Mouse (Mus musculus): ENCODE measurements at regions not wholly inside any gene's neighbourhood (a gene's known extent, or its start where the extent isn't known, plus 50 kb on each side); places are given as distances from the start of the nearest gene placed in this dataset.

DNA sequence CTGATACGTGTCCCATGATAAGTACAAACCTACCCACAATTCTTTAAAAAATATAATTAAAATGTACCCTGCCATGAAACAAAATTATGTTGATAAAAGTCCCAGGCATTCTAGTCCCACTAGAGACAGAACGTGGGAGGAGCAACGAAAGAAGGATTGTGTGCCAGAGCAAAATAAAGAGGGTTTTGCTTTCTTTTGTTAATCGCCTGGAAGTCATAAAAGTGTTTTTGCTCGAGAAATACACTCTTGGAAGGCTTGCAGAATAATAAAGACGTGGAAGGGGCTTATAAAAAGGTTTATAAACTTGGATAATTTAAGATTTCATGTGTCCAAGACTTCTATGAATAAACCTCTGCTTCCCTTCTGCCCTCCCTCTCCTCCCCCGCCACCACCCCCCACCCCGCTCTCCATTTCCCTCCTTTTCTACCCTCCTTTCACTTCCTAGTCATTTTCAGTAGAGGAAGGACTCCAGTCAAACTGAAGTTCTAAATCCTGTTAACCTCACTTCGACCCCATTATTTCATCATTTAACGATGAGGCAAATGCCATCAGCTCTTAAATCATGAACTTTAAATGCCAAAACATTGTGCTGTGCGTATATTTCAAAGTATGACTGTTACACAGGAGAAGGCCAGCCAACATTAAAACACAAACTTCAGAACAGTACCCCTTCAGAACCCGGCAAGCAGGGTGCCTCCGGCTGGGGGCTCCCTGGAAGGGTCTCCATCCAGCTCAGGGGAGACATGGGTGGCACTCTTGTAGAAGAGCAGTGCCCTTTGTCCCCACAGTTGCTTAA is 54.8 kb upstream of the Cep85l start:
- ATAC-seq (ENCODE audit: insufficient number of reproducible peaks, low FRiP score, low TSS enrichment, low read depth): no peak
- peaks cover 19% of the 10 kb centered on the region for H3K4me1 ChIP-seq
- H3K4me3 ChIP-seq (replicated peaks): no peak overlapping the region
- H3K36me3 ChIP-seq: no peaks in the 10 kb centered on the region
- 59% methylated on average over 13 of the region's 13 CpGs for WGBS
- H3K9ac ChIP-seq: no peak overlapping the region
- no peak overlapping the region for H3K27ac ChIP-seq (replicated peaks)
- no peaks in the 10 kb centered on the region for H3K9me3 ChIP-seq (replicated peaks)
- no peak overlapping the region for H3K4me2 ChIP-seq (replicated peaks)
- H3K27me3 ChIP-seq: no peaks in the 10 kb centered on the region

DNA sequence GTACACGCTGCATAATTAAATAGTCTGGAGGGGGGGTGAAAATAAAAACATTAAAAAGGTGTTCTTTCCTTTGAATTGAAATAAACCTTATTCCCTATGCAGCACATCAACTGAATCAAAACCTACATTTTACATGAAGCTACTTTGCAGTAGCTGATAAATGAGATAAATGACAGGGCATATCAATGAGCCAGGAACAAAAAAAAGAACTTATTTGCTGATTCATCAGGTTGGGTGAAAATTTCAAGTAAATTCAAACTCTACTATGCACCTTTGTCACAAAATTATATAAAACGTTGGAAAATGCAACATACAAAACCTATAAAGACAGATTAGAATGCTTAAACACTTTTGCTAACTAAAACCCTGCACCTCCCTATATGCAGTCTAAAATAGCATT is 53.0 kb upstream of the Cep85l start:
- no peaks in the 10 kb centered on the region for H3K27me3 ChIP-seq
- H3K9me3 ChIP-seq (replicated peaks): no peaks in the 10 kb centered on the region
- H3K9ac ChIP-seq: no peak overlapping the region
- no peak overlapping the region for H3K27ac ChIP-seq (replicated peaks)
- H3K4me2 ChIP-seq (replicated peaks): no peak overlapping the region
- no peak overlapping the region for H3K4me3 ChIP-seq (replicated peaks)
- no peaks in the 10 kb centered on the region for H3K36me3 ChIP-seq
- peaks cover 27% of the 10 kb centered on the region for H3K4me1 ChIP-seq
- WGBS: 82% methylated on average over 2 of the region's 2 CpGs
- ATAC-seq (ENCODE audit: insufficient number of reproducible peaks, low FRiP score, low TSS enrichment, low read depth): no peak

DNA sequence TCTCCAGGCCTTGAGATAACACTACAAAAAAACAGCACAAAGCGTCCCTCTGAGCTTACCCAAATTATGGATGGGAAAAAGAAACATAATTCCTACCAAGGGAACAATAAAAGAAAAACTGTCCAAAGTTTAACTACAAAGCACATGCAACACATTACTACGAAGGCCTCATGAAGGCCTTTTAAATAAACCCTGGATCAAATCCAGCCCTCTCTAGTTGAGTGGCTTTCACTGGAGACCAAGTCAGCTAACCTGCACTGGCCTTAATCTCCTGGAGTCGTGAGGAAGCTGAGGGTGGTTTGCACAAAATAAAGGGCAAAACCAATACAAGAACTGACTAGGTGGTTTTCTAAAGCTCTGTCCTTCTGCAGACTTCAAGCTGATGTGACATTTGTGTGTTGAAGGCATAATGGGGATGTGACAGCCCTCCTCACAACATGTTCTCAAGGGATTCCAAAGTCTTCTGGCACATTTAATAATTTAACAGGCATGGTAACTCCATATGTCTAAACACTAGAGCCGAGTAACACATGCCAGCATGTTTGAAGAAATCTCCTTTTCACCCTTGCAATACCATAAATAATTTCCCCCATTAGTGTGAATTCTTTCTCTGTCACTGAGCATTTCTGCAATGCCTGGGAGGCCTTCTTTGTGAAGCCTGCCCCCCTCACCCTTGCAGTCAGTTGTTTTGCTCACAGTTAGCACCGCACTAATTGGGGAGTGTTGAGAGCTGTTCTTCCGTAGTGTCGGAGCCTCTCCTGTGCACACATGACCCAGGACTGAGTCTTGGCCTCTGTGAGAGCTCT is 50.0 kb upstream of the Cep85l start:
- Histone ChIP-seq H3K9me3 (replicated peaks) (no peaks in the 10 kb centered on the region), H3K4me1 (peaks cover 16% of the 10 kb centered on the region), H3K4me2 (replicated peaks) (no peak overlapping the region), H3K36me3 (no peaks in the 10 kb centered on the region), H3K27me3 (no peaks in the 10 kb centered on the region), H3K4me3 (replicated peaks) (no peak overlapping the region), H3K9ac (no peak overlapping the region), H3K27ac (replicated peaks) (no peak overlapping the region)
- ATAC-seq (ENCODE audit: insufficient number of reproducible peaks, low FRiP score, low TSS enrichment, low read depth): no peak; the same call in 1 of the 2 replicates
- 24% methylated on average over 7 of the region's 7 CpGs for WGBS

Measured in embryonic facial prominence, embryonic 15.5 days (tissue).